Mouse (Mus musculus) forebrain, embryonic 12.5 days (tissue): ENCODE results near the gene Snx9. TPM values are rescaled to one million over a fixed set of nuclear protein-coding genes. Genes with fewer than 3 reads are reported as not detected.

Experiments used
- ATAC-seq: fragments of 200-750 bp; cut with Nextera tagmentation; 2 replicates; pipeline ENCODE4 v1.8.0; 2017; ENCODE audit warnings: moderate TSS enrichment; ENCODE audit not compliant: low FRiP score
- H3K27ac ChIP-seq: fragments of 300-500 bp; sonication (generic); 2 replicates; pipeline ENCODE4 v1.5.1; 2016; ENCODE audit warnings: mild to moderate bottlenecking
- H3K27me3 ChIP-seq: fragments of 300-500 bp; sonication (generic); 2 replicates; pipeline ENCODE4 v1.6.1; 2016; ENCODE audit warnings: mild to moderate bottlenecking
- H3K36me3 ChIP-seq: fragments of 300-500 bp; sonication (generic); replicated peaks from 2 replicates; pipeline ENCODE4 v1.6.1; 2016; ENCODE audit warnings: mild to moderate bottlenecking
- H3K4me1 ChIP-seq: fragments of 300-500 bp; sonication (generic); 2 replicates; pipeline ENCODE4 v1.6.1; 2016
- H3K4me2 ChIP-seq: fragments of 300-500 bp; sonication (generic); 2 replicates; pipeline ENCODE4 v1.6.1; 2016; ENCODE audit warnings: mild to moderate bottlenecking, moderate library complexity
- H3K4me3 ChIP-seq: fragments of 300-500 bp; sonication (generic); replicated peaks from 2 replicates; pipeline ENCODE4 v1.5.1; 2016; ENCODE audit warnings: mild to moderate bottlenecking
- H3K9ac ChIP-seq: fragments of 300-500 bp; sonication (generic); 2 replicates; pipeline ENCODE4 v1.6.1; 2016; ENCODE audit warnings: mild to moderate bottlenecking
- H3K9me3 ChIP-seq: fragments of 300-500 bp; sonication (generic); 2 replicates; pipeline ENCODE4 v1.6.1; 2016
- WGBS: fragments of 180-500 bp; shearing (Covaris S2); methylation state at CpG from one replicate; pipeline ENCODE4 v1.1.7; 2016; 5-methylcytosine and 5-hydroxymethylcytosine counted together
- polyA plus RNA-seq: library from polyadenylated mRNA; unstranded; fragments of >200 nt; fragmentation: Nextera tagmentation; extraction: Ambion mirVana; gene quantifications from 2 replicates; pipeline ENCODE4 v1.2.1, GENCODE M21; 2016

Gene Snx9
- polyA plus RNA-seq, 1 experiment from 2014 or later: 15.1 TPM

GRCm38 (mm10) chr17:5896607-5897006 is 55.5 kb downstream of the Snx9 start:
- Histone ChIP-seq H3K4me1 (peaks cover 9% of the 10 kb centered on the region), H3K4me3 (no peak overlapping the region), H3K27me3 (no peaks in the 10 kb centered on the region), H3K9me3 (no peaks in the 10 kb centered on the region), H3K4me2 (no peak overlapping the region), H3K36me3 (no peaks in the 10 kb centered on the region), H3K9ac (no peak overlapping the region), H3K27ac (no peak overlapping the region)
- ATAC-seq: no peak
- 87% methylated on average over 7 of the region's 7 CpGs for WGBS

GRCm38 (mm10) chr17:5897326-5898200 is 56.4 kb downstream of the Snx9 start:
- Histone ChIP-seq H3K9me3 (no peaks in the 10 kb centered on the region), H3K4me2 (no peak overlapping the region), H3K36me3 (peaks cover 5% of the 10 kb centered on the region; the same call in 1 of the 2 replicates), H3K4me1 (peaks cover 9% of the 10 kb centered on the region), H3K9ac (no peak overlapping the region), H3K27ac (no peak overlapping the region), H3K27me3 (no peaks in the 10 kb centered on the region), H3K4me3 (no peak overlapping the region)
- WGBS: 93% methylated on average over 17 of the region's 17 CpGs
- no peak for ATAC-seq

DNA sequence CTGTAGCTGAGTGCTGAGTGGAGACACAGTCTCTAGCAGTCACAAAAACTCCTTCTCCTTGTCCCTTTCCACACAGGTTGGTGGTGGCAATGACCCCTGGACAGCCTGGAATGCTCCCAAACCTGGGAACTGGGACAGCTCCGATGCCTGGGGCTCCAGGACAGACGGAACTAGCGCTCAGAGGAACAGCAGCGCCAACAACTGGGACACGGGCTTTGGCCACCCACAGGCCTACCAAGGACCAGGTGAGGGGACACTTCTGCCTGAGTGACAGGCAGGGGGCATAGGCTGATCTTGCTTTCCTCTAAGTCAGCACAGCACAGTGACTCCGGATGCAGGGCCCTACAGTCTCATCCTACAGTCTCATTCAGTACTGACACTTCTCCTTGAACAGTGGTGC is 58.1 kb downstream of the Snx9 start:
- peaks cover 5% of the 10 kb centered on the region; the same call in 1 of the 2 replicates for H3K36me3 ChIP-seq
- H3K4me1 ChIP-seq: no peaks in the 10 kb centered on the region
- no peaks in the 10 kb centered on the region for H3K9me3 ChIP-seq
- H3K4me3 ChIP-seq: no peak overlapping the region
- no peak overlapping the region for H3K27ac ChIP-seq
- ATAC-seq: no peak
- WGBS: 88% methylated on average over 6 of the region's 6 CpGs
- H3K9ac ChIP-seq: no peak overlapping the region
- H3K4me2 ChIP-seq: no peak overlapping the region
- H3K27me3 ChIP-seq: no peaks in the 10 kb centered on the region

DNA sequence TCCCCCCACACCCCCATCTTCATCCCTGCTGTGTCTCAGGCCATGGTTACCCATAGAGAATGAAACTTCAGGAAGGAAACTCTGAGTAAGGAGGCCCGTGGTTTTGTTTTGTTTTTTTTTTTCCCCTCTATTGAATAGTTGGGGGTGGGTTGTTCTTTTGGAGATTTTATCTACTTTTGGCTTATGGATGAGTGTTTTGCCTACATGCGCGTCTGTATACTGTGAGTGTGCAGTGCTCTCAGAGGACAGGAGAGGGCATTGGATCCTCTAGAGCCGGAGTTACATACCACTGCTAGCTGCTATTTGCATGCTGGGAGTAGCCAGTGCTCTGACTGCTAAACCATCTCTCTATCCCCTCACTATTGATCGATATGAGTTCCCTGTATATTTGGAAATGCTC is 60.3 kb downstream of the Snx9 start:
- H3K4me2 ChIP-seq: no peak overlapping the region
- H3K27me3 ChIP-seq: no peaks in the 10 kb centered on the region
- no peaks in the 10 kb centered on the region for H3K4me1 ChIP-seq
- WGBS: 85% methylated on average over 5 of the region's 5 CpGs
- no peaks in the 10 kb centered on the region for H3K9me3 ChIP-seq
- no peak for ATAC-seq
- no peak overlapping the region for H3K4me3 ChIP-seq
- H3K9ac ChIP-seq: no peak overlapping the region
- H3K36me3 ChIP-seq: peaks cover 9% of the 10 kb centered on the region; the same call in 1 of the 2 replicates
- H3K27ac ChIP-seq: no peak overlapping the region

DNA sequence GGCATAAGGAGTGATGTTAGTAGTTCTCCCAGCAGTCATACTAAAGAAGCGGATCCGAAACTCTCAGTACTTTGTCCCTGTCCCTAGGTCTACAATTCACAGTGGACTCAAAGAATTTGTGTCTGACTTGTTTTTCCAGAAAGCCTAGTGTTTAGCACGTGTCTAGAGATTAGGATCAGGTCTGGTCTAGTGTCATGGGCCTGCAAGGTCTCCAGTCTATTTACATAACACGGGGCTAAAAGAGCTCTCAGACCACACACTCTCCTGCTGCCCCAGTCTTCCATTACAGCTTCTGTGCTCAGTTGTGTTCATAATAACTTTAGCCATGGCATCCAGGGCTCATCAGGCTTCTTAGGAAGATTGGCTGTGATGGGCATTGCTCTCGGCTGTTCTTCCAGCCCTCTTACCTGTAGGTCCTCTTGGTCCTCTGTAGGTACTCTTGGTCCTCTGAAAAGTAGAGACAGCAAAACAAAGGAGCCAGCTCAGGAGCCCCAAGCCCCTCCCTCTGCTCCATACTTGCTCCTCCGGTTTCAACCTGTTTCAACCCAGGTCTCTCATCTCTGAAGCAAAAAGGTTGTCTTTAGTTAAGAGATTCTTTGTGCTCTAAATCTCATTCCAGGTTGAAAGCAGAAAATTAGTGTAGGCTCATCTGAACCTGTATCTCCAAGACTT is 62.6 kb downstream of the Snx9 start:
- 75% methylated on average over 6 of the region's 6 CpGs for WGBS
- H3K36me3 ChIP-seq: peaks cover 9% of the 10 kb centered on the region; the same call in 1 of the 2 replicates
- no peak for ATAC-seq
- no peak overlapping the region for H3K4me3 ChIP-seq
- H3K27ac ChIP-seq: no peak overlapping the region
- H3K9ac ChIP-seq: no peak overlapping the region
- no peaks in the 10 kb centered on the region for H3K4me1 ChIP-seq
- no peak overlapping the region for H3K4me2 ChIP-seq
- no peaks in the 10 kb centered on the region for H3K27me3 ChIP-seq
- H3K9me3 ChIP-seq: no peaks in the 10 kb centered on the region

GRCm38 (mm10) chr17:5909681-5910080 is 68.6 kb downstream of the Snx9 start:
- 96% methylated on average over 4 of the region's 4 CpGs for WGBS

GRCm38 (mm10) chr17:5911591-5911990 is 70.5 kb downstream of the Snx9 start:
- Histone ChIP-seq H3K27me3 (no peaks in the 10 kb centered on the region), H3K27ac (no peak overlapping the region), H3K9me3 (no peaks in the 10 kb centered on the region), H3K36me3 (peaks cover 5% of the 10 kb centered on the region; the same call in 1 of the 2 replicates), H3K4me2 (no peak overlapping the region), H3K4me1 (no peaks in the 10 kb centered on the region), H3K9ac (no peak overlapping the region), H3K4me3 (no peak overlapping the region)
- no peak for ATAC-seq
- WGBS: 87% methylated on average over 12 of the region's 12 CpGs

More at GRCm38 (mm10) chr17:5909681-5910080, 68.6 kb downstream of the Snx9 start:
- Histone ChIP-seq H3K9me3 (no peaks in the 10 kb centered on the region), H3K4me1 (no peaks in the 10 kb centered on the region), H3K36me3 (peaks cover 9% of the 10 kb centered on the region; the same call in 1 of the 2 replicates), H3K9ac (no peak overlapping the region), H3K4me3 (no peak overlapping the region), H3K27ac (no peak overlapping the region), H3K4me2 (no peak overlapping the region), H3K27me3 (no peaks in the 10 kb centered on the region)
- no peak for ATAC-seq

- Histone ChIP-seq H3K9me3 (no peaks in the 10 kb centered on the region), H3K27me3 (no peaks in the 10 kb centered on the region), H3K27ac (no peak overlapping the region), H3K4me2 (no peak overlapping the region), H3K4me3 (no peak overlapping the region), H3K36me3 (peaks cover 5% of the 10 kb centered on the region; the same call in 1 of the 2 replicates), H3K4me1 (no peaks in the 10 kb centered on the region), H3K9ac (no peak overlapping the region)
- 92% methylated on average over 4 of the region's 4 CpGs for WGBS
- no peak for ATAC-seq
These were observed 71.7 kb downstream of the Snx9 start for GRCm38 (mm10) chr17:5912797-5913196.

GRCm38 (mm10) chr17:5914217-5914616 is 73.1 kb downstream of the Snx9 start:
- H3K4me1 ChIP-seq: no peaks in the 10 kb centered on the region
- H3K9ac ChIP-seq: no peak overlapping the region
- H3K36me3 ChIP-seq: peaks cover 12% of the 10 kb centered on the region
- H3K27ac ChIP-seq: no peak overlapping the region
- no peaks in the 10 kb centered on the region for H3K9me3 ChIP-seq
- 90% methylated on average over 5 of the region's 5 CpGs for WGBS
- no peak overlapping the region for H3K4me2 ChIP-seq
- no peaks in the 10 kb centered on the region for H3K27me3 ChIP-seq
- no peak overlapping the region for H3K4me3 ChIP-seq
- ATAC-seq: no peak

DNA sequence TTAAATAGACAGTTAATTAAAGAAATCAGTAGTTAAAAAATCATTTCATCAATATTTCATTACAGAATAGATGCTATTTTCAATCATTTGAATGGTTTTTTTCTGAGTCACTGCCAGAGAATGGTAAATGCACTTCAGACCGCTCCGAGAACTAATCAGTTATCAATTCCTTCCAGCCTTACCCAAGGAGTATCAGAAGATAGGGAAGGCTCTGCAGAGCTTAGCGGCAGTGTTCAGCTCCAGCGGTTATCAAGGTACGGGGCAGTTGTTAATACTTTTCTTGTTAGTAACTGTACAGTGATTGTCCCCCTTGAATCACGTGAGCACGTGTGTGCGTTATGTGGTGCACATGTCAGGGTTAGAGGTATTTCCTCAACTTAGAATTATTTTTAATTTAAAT is 80.8 kb downstream of the Snx9 start:
- Histone ChIP-seq H3K4me1 (peaks cover 2% of the 10 kb centered on the region; the same call in 1 of the 2 replicates), H3K4me3 (no peak overlapping the region), H3K36me3 (peaks cover 16% of the 10 kb centered on the region), H3K4me2 (no peak overlapping the region), H3K9me3 (no peaks in the 10 kb centered on the region), H3K27me3 (no peaks in the 10 kb centered on the region), H3K9ac (no peak overlapping the region), H3K27ac (no peak overlapping the region)
- no peak for ATAC-seq
- 95% methylated on average over 8 of the region's 8 CpGs for WGBS

DNA sequence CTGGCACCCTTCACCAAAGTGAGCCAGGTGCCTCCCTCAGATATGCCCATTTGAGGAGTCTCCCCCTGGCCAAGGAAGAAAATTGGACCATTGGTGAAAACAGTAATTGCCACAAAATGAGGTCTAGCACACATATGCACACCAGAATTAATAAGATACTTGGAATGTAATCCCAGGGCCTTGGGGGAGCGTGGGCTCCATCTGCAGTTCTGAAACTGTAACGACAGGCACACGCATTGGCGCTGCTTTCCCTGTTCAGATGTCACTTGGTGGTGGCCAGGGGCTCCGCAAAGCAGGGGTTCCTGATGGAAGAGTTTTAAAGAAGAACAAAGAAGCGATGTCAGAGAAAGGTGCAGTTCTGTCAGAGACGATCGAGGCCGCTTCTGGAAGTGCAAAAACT is 82.2 kb downstream of the Snx9 start:
- Histone ChIP-seq H3K27ac (no peak overlapping the region), H3K36me3 (peaks cover 22% of the 10 kb centered on the region), H3K4me1 (peaks cover 2% of the 10 kb centered on the region; the same call in 1 of the 2 replicates), H3K9ac (no peak overlapping the region), H3K4me3 (no peak overlapping the region), H3K4me2 (no peak overlapping the region), H3K9me3 (no peaks in the 10 kb centered on the region), H3K27me3 (no peaks in the 10 kb centered on the region)
- no peak for ATAC-seq
- 72% methylated on average over 9 of the region's 9 CpGs for WGBS

DNA sequence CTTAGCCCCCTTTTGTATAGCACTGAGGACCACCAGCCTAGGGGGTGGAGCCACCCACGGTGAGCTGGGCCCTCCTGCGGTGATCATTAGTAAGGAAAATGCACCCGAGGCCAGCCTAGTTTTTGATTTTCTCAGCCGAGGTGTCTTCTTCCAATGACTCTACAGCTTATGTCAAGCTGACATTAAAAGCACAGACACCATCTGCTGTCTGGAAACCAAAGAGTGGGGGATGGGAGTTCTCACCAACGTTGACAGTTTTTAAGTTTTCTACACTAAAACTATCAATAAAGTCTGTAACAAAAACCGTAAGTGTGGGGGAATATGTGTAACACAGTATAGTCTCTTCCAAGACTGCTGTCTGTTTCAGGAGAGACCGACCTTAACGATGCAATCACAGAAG is 83.1 kb downstream of the Snx9 start:
- no peak overlapping the region for H3K27ac ChIP-seq

More for the DNA sequence above, 83.1 kb downstream of the Snx9 start:
- H3K4me3 ChIP-seq: no peak overlapping the region
- H3K36me3 ChIP-seq: peaks cover 17% of the 10 kb centered on the region; the same call in 1 of the 2 replicates
- peaks cover 2% of the 10 kb centered on the region; the same call in 1 of the 2 replicates for H3K4me1 ChIP-seq
- no peak for ATAC-seq
- H3K27me3 ChIP-seq: no peaks in the 10 kb centered on the region
- H3K4me2 ChIP-seq: no peak overlapping the region
- no peaks in the 10 kb centered on the region for H3K9me3 ChIP-seq
- H3K9ac ChIP-seq: no peak overlapping the region
- 63% methylated on average over 8 of the region's 8 CpGs for WGBS
